Mouse (Mus musculus): ENCODE data around the gene Rftn1.

DNA sequence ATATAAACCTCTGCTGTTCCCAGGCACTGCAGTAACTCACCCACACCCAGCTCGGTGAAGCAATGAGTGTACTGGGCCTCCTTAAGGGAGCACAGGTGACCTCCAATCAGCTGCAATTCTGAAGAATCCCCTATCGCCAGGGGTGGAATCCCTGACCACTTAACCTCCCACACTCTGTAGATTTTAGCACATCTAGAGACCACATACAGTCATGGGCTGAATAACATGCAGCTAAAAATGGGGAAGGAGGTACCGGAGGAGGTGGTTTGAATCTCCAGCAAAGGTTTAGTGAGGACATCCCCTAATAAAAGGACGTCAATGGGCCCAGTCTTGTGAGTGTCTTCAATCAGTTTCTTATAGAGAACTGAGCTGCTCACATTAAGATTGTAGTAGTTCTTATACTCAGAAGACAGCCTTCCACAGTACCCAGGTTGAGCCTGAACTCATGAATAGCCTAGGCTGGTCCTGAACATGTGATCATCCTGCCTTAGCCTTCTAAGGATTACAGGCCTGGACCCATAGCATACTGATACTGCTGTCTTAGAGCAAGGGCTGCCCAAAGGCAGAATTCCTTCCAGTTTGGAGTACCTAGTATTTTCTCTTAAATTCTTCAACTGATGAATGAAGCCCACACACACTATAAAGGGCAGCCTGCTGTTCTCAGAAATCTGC is 9.4 kb downstream of the Rftn1 start:
- TF ChIP-seq CTCF (IDR thresholded peaks at IDR 0.05; ENCODE audit: borderline replicate concordance, control insufficient read depth, extremely low read depth, insufficient read depth, low read length, poor library complexity) (no peak), POLR2A (IDR thresholded peaks at IDR 0.05; ENCODE audit: control insufficient read depth, extremely low read depth, insufficient read depth, low read length, poor library complexity) (no peak)

Measured in thymus, adult 2 months (tissue).